Mouse (Mus musculus): ENCODE data around the gene Mcm5. TPM values are rescaled to one million over a fixed set of nuclear protein-coding genes. Genes with fewer than 3 reads are reported as not detected.

Mcm5 gene
- 10 to 100 TPM; 63.4 to 65.5 TPM for total RNA-seq (2023)

GRCm38 (mm10) chr8:75109236-75109967 lies at the start of gene Mcm5:
TSS of gene Mcm5 (plus strand) at chr8:75109569.

GRCm38 (mm10) chr8:75093399-75094156 lies 15.8 kb upstream of the Mcm5 start, which contains the start of gene Hmox1:
TSS of gene Hmox1 (plus strand) at chr8:75093621.

Other genes starting within 250 kb of the Mcm5 start
- not detected for gene Isx, start 236.4 kb upstream of the Mcm5 start, total RNA-seq (2023)
- 10 to 100 TPM; 30.0 to 31.1 TPM for gene Hmgxb4, start 116.2 kb upstream of the Mcm5 start, total RNA-seq (2023)
- gene Tom1, start 75.9 kb upstream of the Mcm5 start, total RNA-seq (2023), result 10 to 100 TPM; 21.7 to 23.2 TPM
- 10 to 100 TPM; 13.1 to 23.6 TPM for gene Hmox1, start 15.9 kb upstream of the Mcm5 start, total RNA-seq (2023)
- under 1 TPM in 1 of 2 experiments, not detected in 1; 0.62 TPM for gene Rasd2, start 104.4 kb downstream of the Mcm5 start, total RNA-seq (2023)

All from T-cell, adult 66 days (primary cell).